Mouse (Mus musculus) brain, embryonic 14.5 days (tissue): ENCODE results near the gene Zbtb43. TPM values are rescaled to one million over a fixed set of nuclear protein-coding genes. Genes with fewer than 3 reads are reported as not detected.
A peak's percentile ranks its signal among the peaks of the same experiment; 100 is the strongest.

Source experiments
- DNase-seq: peaks from one replicate; pipeline ENCODE4 v3.0.0-alpha.2; 2011; ENCODE audit warnings: low read depth
- CTCF ChIP-seq: fragments of 200-500 bp; IDR thresholded peaks from 2 replicates; pipeline ENCODE4 v1.5.1; 2012; ENCODE audit warnings: inconsistent platforms, mild to moderate bottlenecking, moderate library complexity, borderline replicate concordance; ENCODE audit not compliant: insufficient read depth, insufficient read length; ENCODE audit errors: extremely low read depth
- POLR2A ChIP-seq: fragments of 200-500 bp; IDR thresholded peaks from 2 replicates; pipeline ENCODE4 v1.6.1; 2012; ENCODE audit warnings: mild to moderate bottlenecking, inconsistent platforms, borderline replicate concordance; ENCODE audit not compliant: poor library complexity, insufficient read depth, insufficient read length, severe bottlenecking; ENCODE audit errors: extremely low read depth
- polyA plus RNA-seq: library from polyadenylated mRNA; depleted of rRNA; stranded (reverse); fragments of >200 nt; gene quantifications from 2 replicates; pipeline ENCODE4 v1.2.3, GENCODE M21; 2012

Zbtb43 gene
- polyA plus RNA-seq, 1 experiment = 22.6 TPM

GRCm38 (mm10) chr2:33454816-33455215, 13.5 kb downstream of the Zbtb43 start:
- TF ChIP-seq CTCF (no peak), POLR2A (no peak)
- DNase-seq = no peak

GRCm38 (mm10) chr2:33453476-33453875, 14.9 kb downstream of the Zbtb43 start:
- DNase-seq = no peak
- TF ChIP-seq POLR2A (no peak), CTCF (no peak)

GRCm38 (mm10) chr2:33452721-33453120, 15.6 kb downstream of the Zbtb43 start:
- no peak for DNase-seq
- TF ChIP-seq POLR2A (no peak), CTCF (no peak)

GRCm38 (mm10) chr2:33452140-33452539, 16.2 kb downstream of the Zbtb43 start:
- TF ChIP-seq CTCF (no peak), POLR2A (no peak)
- DNase-seq = no peak

- no peak for DNase-seq
- TF ChIP-seq POLR2A = no peak
- TF ChIP-seq CTCF = no peak
Measured at GRCm38 (mm10) chr2:33451038-33451978, 17.1 kb downstream of the Zbtb43 start.

- TF ChIP-seq CTCF = no peak
- no peak for TF ChIP-seq POLR2A
- DNase-seq = no peak
Measured at GRCm38 (mm10) chr2:33449119-33449873, 19.1 kb downstream of the Zbtb43 start.

- TF ChIP-seq POLR2A = no peak
- TF ChIP-seq CTCF = no peak
- no peak for DNase-seq
Measured at GRCm38 (mm10) chr2:33446796-33447195, 21.6 kb downstream of the Zbtb43 start.

- no peak for DNase-seq
- TF ChIP-seq CTCF = no peak
- no peak for TF ChIP-seq POLR2A
Measured at GRCm38 (mm10) chr2:33445741-33446140, 22.6 kb downstream of the Zbtb43 start.

- TF ChIP-seq CTCF = no peak
- TF ChIP-seq POLR2A = no peak
- DNase-seq = no peak
Measured at GRCm38 (mm10) chr2:33444862-33445261, 23.5 kb downstream of the Zbtb43 start.

- peak; percentile 73 for DNase-seq
- TF ChIP-seq CTCF (no peak), POLR2A (no peak)
Measured at GRCm38 (mm10) chr2:33444358-33444757, 24.0 kb downstream of the Zbtb43 start.

- TF ChIP-seq POLR2A = no peak
- TF ChIP-seq CTCF = no peak
Measured at GRCm38 (mm10) chr2:33442701-33443100, 25.7 kb downstream of the Zbtb43 start.

GRCm38 (mm10) chr2:33440893-33441292, 27.5 kb downstream of the Zbtb43 start:
- TF ChIP-seq CTCF (no peak), POLR2A (no peak)
- DNase-seq = peak; percentile 76

More at GRCm38 (mm10) chr2:33442701-33443100, 25.7 kb downstream of the Zbtb43 start:
- no peak for DNase-seq
